Mouse (Mus musculus): ENCODE results near the gene Acox1. TPM values are rescaled to one million over a fixed set of nuclear protein-coding genes. Genes with fewer than 3 reads are reported as not detected.

The Acox1 gene
- polyA plus RNA-seq (2014; fragmentation: Nextera tagmentation; extraction: Ambion mirVana): 22.1 and 22.4 TPM in 2 replicates

DNA sequence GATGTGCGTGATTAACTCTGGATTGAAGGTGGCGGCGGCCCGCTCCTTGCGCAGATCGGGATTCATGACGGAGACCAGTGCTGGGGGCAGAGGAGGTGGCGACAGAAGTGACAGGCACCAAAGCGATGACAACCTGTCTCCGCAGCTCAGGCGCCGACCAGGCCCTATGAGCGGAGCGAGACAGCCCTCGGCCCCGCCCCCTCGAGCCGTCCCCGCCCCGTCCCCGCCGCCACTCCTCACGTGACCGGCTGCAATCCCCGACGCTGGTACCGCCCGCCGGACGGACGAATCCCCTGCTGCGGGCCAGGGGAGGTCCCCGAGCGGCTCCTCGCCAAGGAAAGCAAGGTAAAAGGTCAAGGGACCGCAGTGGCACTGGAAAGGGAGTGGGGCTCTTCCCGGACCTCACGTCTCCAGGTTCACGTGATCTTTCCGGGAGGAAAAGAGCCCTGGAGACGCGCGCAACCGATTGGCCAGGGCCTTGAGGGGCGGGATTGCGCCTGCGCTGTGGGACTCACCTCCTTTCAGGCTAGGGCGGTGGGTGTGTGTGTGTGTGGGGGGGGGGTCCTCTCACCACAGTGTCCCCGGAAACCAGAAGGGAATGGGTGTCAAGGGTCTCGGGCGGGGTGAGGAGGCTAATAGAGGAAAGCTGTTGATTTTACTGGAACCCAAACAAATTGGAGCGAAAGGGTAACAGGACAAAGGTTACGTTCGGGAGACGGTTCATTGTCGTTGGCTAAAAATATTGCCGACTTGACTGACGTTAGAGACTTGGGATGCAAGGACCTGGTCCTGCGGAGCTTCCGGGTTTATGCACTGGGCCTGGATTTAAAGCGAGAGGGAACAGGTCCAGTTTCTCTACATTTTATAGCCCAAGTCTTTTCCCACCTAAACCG, at the start of gene Acox1, which contains the start of gene Ten1:
Gene Acox1, minus strand, starts transcription at position 407 of the 893 bp plus-strand sequence.
Gene Ten1, plus strand, starts transcription at position 217 of the 893 bp plus-strand sequence.
- H3K4me3 ChIP-seq (ENCODE audit: low read depth, low read length): peak within 1 kb of the TSS; percentile 69
- peak within 1 kb of the TSS; percentile 81 for H3K27ac ChIP-seq (replicated peaks; ENCODE audit: low read depth, low read length)
- no peaks in the 10 kb centered on the region for H3K36me3 ChIP-seq (replicated peaks; ENCODE audit: control insufficient read depth, insufficient read depth, low read depth, low read length)
- no peaks in the 10 kb centered on the region for H3K4me1 ChIP-seq (ENCODE audit: control insufficient read depth, insufficient read depth, low read length)
- DNase-seq (ENCODE audit: low spot score) (peak; percentile 96), ATAC-seq (replicated peaks; ENCODE audit: insufficient number of reproducible peaks, low FRiP score, low TSS enrichment, low read depth) (peak; percentile 97)
- under 1% methylated on average over 62 of the region's 62 CpGs for WGBS
- no peaks in the 10 kb centered on the region for H3K27me3 ChIP-seq (ENCODE audit: control insufficient read depth, insufficient read depth, low read length)
- peak within 1 kb of the TSS; percentile 73 for H3K9ac ChIP-seq (replicated peaks; ENCODE audit: low read length)
- no peaks in the 10 kb centered on the region for H3K9me3 ChIP-seq (replicated peaks; ENCODE audit: control insufficient read depth, low read length)
- peak within 1 kb of the TSS; percentile 64 for H3K4me2 ChIP-seq (ENCODE audit: low read depth, low read length)

- Histone ChIP-seq H3K9me3 (replicated peaks; ENCODE audit: control insufficient read depth, low read length) (no peaks in the 10 kb centered on the region), H3K4me2 (ENCODE audit: low read depth, low read length) (no peak overlapping the region), H3K36me3 (replicated peaks; ENCODE audit: control insufficient read depth, insufficient read depth, low read depth, low read length) (peaks cover 38% of the 10 kb centered on the region), H3K27ac (replicated peaks; ENCODE audit: low read depth, low read length) (no peak overlapping the region), H3K27me3 (ENCODE audit: control insufficient read depth, insufficient read depth, low read length) (no peaks in the 10 kb centered on the region), H3K4me3 (ENCODE audit: low read depth, low read length) (no peak overlapping the region), H3K4me1 (ENCODE audit: control insufficient read depth, insufficient read depth, low read length) (no peaks in the 10 kb centered on the region), H3K9ac (replicated peaks; ENCODE audit: low read length) (no peak overlapping the region)
- ATAC-seq (replicated peaks; ENCODE audit: insufficient number of reproducible peaks, low FRiP score, low TSS enrichment, low read depth) (no peak), DNase-seq (ENCODE audit: low spot score) (no peak)
- 80% methylated on average over 14 of the region's 14 CpGs for WGBS
Observed at GRCm38 (mm10) chr11:116247502-116248222, 48.8 kb upstream of the Acox1 start.

GRCm38 (mm10) chr11:116245616-116246015, 46.8 kb upstream of the Acox1 start:
- Histone ChIP-seq H3K9ac (replicated peaks; ENCODE audit: low read length) (no peak overlapping the region), H3K9me3 (replicated peaks; ENCODE audit: control insufficient read depth, low read length) (no peaks in the 10 kb centered on the region), H3K36me3 (replicated peaks; ENCODE audit: control insufficient read depth, insufficient read depth, low read depth, low read length) (peaks cover 26% of the 10 kb centered on the region), H3K27me3 (ENCODE audit: control insufficient read depth, insufficient read depth, low read length) (no peaks in the 10 kb centered on the region), H3K27ac (replicated peaks; ENCODE audit: low read depth, low read length) (no peak overlapping the region), H3K4me1 (ENCODE audit: control insufficient read depth, insufficient read depth, low read length) (no peaks in the 10 kb centered on the region), H3K4me2 (ENCODE audit: low read depth, low read length) (no peak overlapping the region), H3K4me3 (ENCODE audit: low read depth, low read length) (no peak overlapping the region)
- DNase-seq (ENCODE audit: low spot score) (no peak), ATAC-seq (replicated peaks; ENCODE audit: insufficient number of reproducible peaks, low FRiP score, low TSS enrichment, low read depth) (no peak)
- WGBS: 77% methylated on average over 6 of the region's 6 CpGs

- Histone ChIP-seq H3K9ac (replicated peaks; ENCODE audit: low read length) (no peak overlapping the region), H3K36me3 (replicated peaks; ENCODE audit: control insufficient read depth, insufficient read depth, low read depth, low read length) (peaks cover 22% of the 10 kb centered on the region), H3K4me1 (ENCODE audit: control insufficient read depth, insufficient read depth, low read length) (no peaks in the 10 kb centered on the region; the same call in 1 of the 2 replicates), H3K9me3 (replicated peaks; ENCODE audit: control insufficient read depth, low read length) (no peaks in the 10 kb centered on the region), H3K4me3 (ENCODE audit: low read depth, low read length) (no peak overlapping the region), H3K4me2 (ENCODE audit: low read depth, low read length) (no peak overlapping the region), H3K27ac (replicated peaks; ENCODE audit: low read depth, low read length) (no peak overlapping the region), H3K27me3 (ENCODE audit: control insufficient read depth, insufficient read depth, low read length) (no peaks in the 10 kb centered on the region)
- no peak for ATAC-seq (replicated peaks; ENCODE audit: insufficient number of reproducible peaks, low FRiP score, low TSS enrichment, low read depth)
- 91% methylated on average over 8 of the region's 8 CpGs for WGBS
- DNase-seq (ENCODE audit: low spot score): no peak
Observed at GRCm38 (mm10) chr11:116244580-116244979, 45.7 kb upstream of the Acox1 start.

GRCm38 (mm10) chr11:116241744-116242235, 42.9 kb upstream of the Acox1 start:
- Histone ChIP-seq H3K36me3 (replicated peaks; ENCODE audit: control insufficient read depth, insufficient read depth, low read depth, low read length) (peaks cover 14% of the 10 kb centered on the region), H3K27ac (replicated peaks; ENCODE audit: low read depth, low read length) (peak overlapping the region; percentile 3; the same call in 1 of the 2 replicates), H3K4me2 (ENCODE audit: low read depth, low read length) (no peak overlapping the region), H3K9ac (replicated peaks; ENCODE audit: low read length) (peak overlapping the region; percentile 15; the same call in 1 of the 2 replicates), H3K27me3 (ENCODE audit: control insufficient read depth, insufficient read depth, low read length) (peaks cover 11% of the 10 kb centered on the region; the same call in 1 of the 2 replicates), H3K9me3 (replicated peaks; ENCODE audit: control insufficient read depth, low read length) (no peaks in the 10 kb centered on the region), H3K4me1 (ENCODE audit: control insufficient read depth, insufficient read depth, low read length) (no peaks in the 10 kb centered on the region; the same call in 1 of the 2 replicates), H3K4me3 (ENCODE audit: low read depth, low read length) (no peak overlapping the region)
- 16% methylated on average over 12 of the region's 12 CpGs for WGBS
- ATAC-seq (replicated peaks; ENCODE audit: insufficient number of reproducible peaks, low FRiP score, low TSS enrichment, low read depth) (no peak), DNase-seq (ENCODE audit: low spot score) (peak; percentile 68)

DNA sequence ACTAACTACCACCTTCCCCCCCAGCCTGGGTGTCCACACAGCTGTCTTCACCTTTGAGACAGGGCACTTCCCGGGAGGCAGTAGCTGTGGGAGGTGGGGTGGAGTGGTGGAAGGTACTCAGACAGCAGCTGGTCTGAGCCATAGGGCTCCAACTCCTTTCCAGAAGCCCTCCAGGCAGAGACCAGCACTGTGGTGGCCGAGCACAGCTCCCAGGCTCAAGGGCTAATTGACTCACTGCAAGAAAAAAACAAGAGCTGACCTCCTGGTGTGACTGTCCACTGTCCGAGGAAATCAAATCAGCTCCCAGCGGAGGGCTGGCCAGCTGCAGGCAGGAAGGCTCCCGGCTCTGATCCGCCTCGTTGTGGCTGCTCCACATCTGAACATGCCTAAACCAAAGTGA, 41.0 kb upstream of the Acox1 start:
- no peak for ATAC-seq (replicated peaks; ENCODE audit: insufficient number of reproducible peaks, low FRiP score, low TSS enrichment, low read depth)
- Histone ChIP-seq H3K27me3 (ENCODE audit: control insufficient read depth, insufficient read depth, low read length) (peaks cover 11% of the 10 kb centered on the region; the same call in 1 of the 2 replicates), H3K9me3 (replicated peaks; ENCODE audit: control insufficient read depth, low read length) (no peaks in the 10 kb centered on the region), H3K4me2 (ENCODE audit: low read depth, low read length) (no peak overlapping the region), H3K36me3 (replicated peaks; ENCODE audit: control insufficient read depth, insufficient read depth, low read depth, low read length) (no peaks in the 10 kb centered on the region; the same call in 1 of the 2 replicates), H3K4me1 (ENCODE audit: control insufficient read depth, insufficient read depth, low read length) (no peaks in the 10 kb centered on the region; the same call in 1 of the 2 replicates), H3K9ac (replicated peaks; ENCODE audit: low read length) (no peak overlapping the region), H3K27ac (replicated peaks; ENCODE audit: low read depth, low read length) (no peak overlapping the region), H3K4me3 (ENCODE audit: low read depth, low read length) (no peak overlapping the region)
- no peak for DNase-seq (ENCODE audit: low spot score)
- 10% methylated on average over 7 of the region's 7 CpGs for WGBS

GRCm38 (mm10) chr11:116237742-116238395, 39.0 kb upstream of the Acox1 start, which contains the start of gene Evpl:
Gene Evpl, minus strand, starts transcription at chr11:116238077.
- no peak within 1 kb of the TSS for H3K4me3 ChIP-seq (ENCODE audit: low read depth, low read length)
- 15% methylated on average over 28 of the region's 31 CpGs for WGBS
- ATAC-seq (replicated peaks; ENCODE audit: insufficient number of reproducible peaks, low FRiP score, low TSS enrichment, low read depth): no peak

More at GRCm38 (mm10) chr11:116237742-116238395, 39.0 kb upstream of the Acox1 start, which contains the start of gene Evpl:
- no peak for DNase-seq (ENCODE audit: low spot score)
- H3K27ac ChIP-seq (replicated peaks; ENCODE audit: low read depth, low read length): no peak within 1 kb of the TSS
- no peaks in the 10 kb centered on the region for H3K9me3 ChIP-seq (replicated peaks; ENCODE audit: control insufficient read depth, low read length)
- H3K4me2 ChIP-seq (ENCODE audit: low read depth, low read length): peak within 1 kb of the TSS; percentile 32
- no peak within 1 kb of the TSS for H3K9ac ChIP-seq (replicated peaks; ENCODE audit: low read length)
- no peaks in the 10 kb centered on the region for H3K36me3 ChIP-seq (replicated peaks; ENCODE audit: control insufficient read depth, insufficient read depth, low read depth, low read length)
- H3K27me3 ChIP-seq (ENCODE audit: control insufficient read depth, insufficient read depth, low read length): peaks cover 13% of the 10 kb centered on the region; the same call in 1 of the 2 replicates
- no peaks in the 10 kb centered on the region; the same call in 1 of the 2 replicates for H3K4me1 ChIP-seq (ENCODE audit: control insufficient read depth, insufficient read depth, low read length)

All from embryonic facial prominence, embryonic 11.5 days (tissue).